Mouse (Mus musculus) lung, embryonic 16.5 days (tissue): ENCODE measurements at regions not wholly inside any gene's neighbourhood (a gene's known extent, or its start where the extent isn't known, plus 50 kb on each side); places are given as distances from the start of the nearest gene placed in this dataset.

Experiments used
- ATAC-seq: fragments of 200-750 bp; cut with Nextera tagmentation; 2 replicates; pipeline ENCODE4 v1.8.0; 2017; ENCODE audit warnings: low read depth, mild to moderate bottlenecking, moderate library complexity
- H3K27ac ChIP-seq: fragments of 300-500 bp; sonication (generic); 2 replicates; pipeline ENCODE4 v1.5.1; 2014; ENCODE audit warnings: mild to moderate bottlenecking, control low read depth, low read length
- H3K27me3 ChIP-seq: fragments of 300-500 bp; sonication (generic); 2 replicates; pipeline ENCODE4 v1.6.1; 2014; ENCODE audit warnings: low read depth, low read length, mixed read lengths; ENCODE audit not compliant: control insufficient read depth, insufficient read depth
- H3K36me3 ChIP-seq: fragments of 300-500 bp; sonication (generic); 2 replicates; pipeline ENCODE4 v1.6.1; 2014; ENCODE audit warnings: low read length; ENCODE audit not compliant: control insufficient read depth, insufficient read depth
- H3K4me1 ChIP-seq: fragments of 300-500 bp; sonication (generic); replicated peaks from 2 replicates; pipeline ENCODE4 v1.6.1; 2014; ENCODE audit warnings: low read length, mixed read lengths; ENCODE audit not compliant: control insufficient read depth, insufficient read depth
- H3K4me2 ChIP-seq: fragments of 300-500 bp; sonication (generic); 2 replicates; pipeline ENCODE4 v1.6.1; 2014; ENCODE audit warnings: low read depth, low read length, control low read depth
- H3K4me3 ChIP-seq: fragments of 300-500 bp; sonication (generic); 2 replicates; pipeline ENCODE4 v1.5.1; 2014; ENCODE audit warnings: mild to moderate bottlenecking, low read length, control low read depth
- H3K9ac ChIP-seq: fragments of 300-500 bp; sonication (generic); 2 replicates; pipeline ENCODE4 v1.6.1; 2014; ENCODE audit warnings: low read length, control low read depth
- H3K9me3 ChIP-seq: fragments of 300-500 bp; sonication (generic); 2 replicates; pipeline ENCODE4 v1.6.1; 2016; ENCODE audit warnings: low read length; ENCODE audit not compliant: control insufficient read depth
- WGBS: fragments of 180-500 bp; shearing (Covaris S2); extraction: QIAGEN DNeasy Blood & Tissue Kit; methylation state at CpG from one replicate; pipeline ENCODE4 v1.1.7; 2014; 5-methylcytosine and 5-hydroxymethylcytosine counted together

DNA sequence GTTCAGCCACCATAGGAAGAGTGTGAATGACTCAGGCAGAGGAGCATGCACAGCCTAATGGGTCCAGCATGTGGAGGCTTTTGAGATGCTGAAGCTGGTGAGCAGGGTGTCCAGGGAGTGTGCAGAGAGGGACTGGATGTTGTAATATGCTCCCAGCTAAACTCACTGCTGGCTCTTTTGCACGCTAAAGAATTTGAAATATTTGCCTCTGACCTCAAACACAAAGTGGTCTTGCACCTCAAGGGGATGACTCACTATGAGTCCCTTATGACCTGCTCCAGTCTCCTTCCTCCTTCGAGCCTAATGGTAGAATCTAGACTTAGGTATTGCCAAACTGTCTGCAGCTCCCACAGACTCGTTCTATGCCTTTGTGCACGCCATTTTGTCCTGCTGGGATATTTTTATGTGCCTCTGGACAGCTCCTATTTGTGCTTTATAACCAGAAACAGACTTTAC lies 55.0 kb upstream of the Slit3 start:
- Histone ChIP-seq H3K4me3 (no peak overlapping the region), H3K27me3 (no peaks in the 10 kb centered on the region), H3K27ac (no peak overlapping the region), H3K4me2 (no peak overlapping the region), H3K36me3 (no peaks in the 10 kb centered on the region), H3K4me1 (0 out of 2 replicates have a peak, but pooled peaks cover 2% of the 10 kb centered on the region), H3K9me3 (no peaks in the 10 kb centered on the region), H3K9ac (no peak overlapping the region)
- 32% methylated on average over 4 of the region's 4 CpGs for WGBS
- peak; percentile 62 for ATAC-seq

DNA sequence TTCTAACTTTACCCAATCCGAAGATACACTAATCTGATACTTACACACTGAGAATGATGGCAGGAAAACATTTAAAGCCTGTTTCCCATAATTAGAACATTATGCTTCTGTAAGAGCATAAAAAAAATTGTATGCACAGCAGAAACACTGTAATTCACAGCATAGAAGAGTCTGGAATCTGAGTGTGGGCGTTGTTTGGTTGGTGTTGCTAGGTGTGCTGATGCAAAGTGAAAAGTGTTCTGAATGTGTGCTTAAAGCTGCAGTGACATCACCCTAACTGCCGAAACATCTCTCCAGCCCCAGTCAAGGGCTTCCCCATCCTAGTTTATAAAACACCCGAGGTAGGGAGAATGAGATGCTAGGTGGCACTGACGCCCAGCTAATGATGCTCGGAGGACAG lies 63.2 kb upstream of the Slit3 start:
- no peaks in the 10 kb centered on the region for H3K27me3 ChIP-seq
- no peak overlapping the region for H3K4me3 ChIP-seq
- H3K4me1 ChIP-seq = peaks cover 21% of the 10 kb centered on the region
- WGBS = 70% methylated on average over 6 of the region's 6 CpGs
- no peaks in the 10 kb centered on the region for H3K36me3 ChIP-seq
- no peak overlapping the region for H3K27ac ChIP-seq
- no peak for ATAC-seq
- H3K9me3 ChIP-seq = no peaks in the 10 kb centered on the region
- H3K9ac ChIP-seq = no peak overlapping the region
- no peak overlapping the region for H3K4me2 ChIP-seq

DNA sequence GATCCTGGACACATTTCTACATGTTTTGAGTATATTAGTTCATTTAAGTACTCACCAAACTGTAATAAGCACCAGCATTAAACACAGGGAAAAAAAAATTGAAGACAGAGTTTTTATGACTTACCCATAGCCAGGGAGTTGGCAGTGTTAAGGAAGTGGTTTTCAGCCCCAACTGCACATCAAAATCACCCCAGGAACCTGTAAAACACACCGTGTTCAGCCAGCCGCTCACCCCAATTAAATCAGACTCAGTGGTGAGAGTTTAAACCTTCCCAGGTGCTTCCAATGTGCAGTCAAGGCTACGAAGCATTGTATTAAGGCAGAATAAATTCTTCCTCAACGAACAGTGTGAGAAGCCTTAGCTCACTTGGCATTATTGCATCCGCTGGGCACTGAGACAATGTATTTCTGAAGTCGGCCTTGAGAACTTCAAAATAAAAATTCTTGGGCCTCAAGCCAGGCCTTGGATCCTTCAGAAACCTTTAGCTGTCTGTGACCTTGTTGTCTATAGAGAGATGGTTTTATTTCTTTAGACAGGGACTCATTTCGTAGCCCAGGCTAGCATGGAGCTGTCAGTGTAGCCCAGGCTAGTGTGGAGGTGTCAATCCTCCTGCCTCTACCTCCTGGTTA lies 65.4 kb upstream of the Slit3 start:
- Histone ChIP-seq H3K27me3 (no peaks in the 10 kb centered on the region), H3K9me3 (no peaks in the 10 kb centered on the region), H3K27ac (no peak overlapping the region), H3K4me1 (peaks cover 21% of the 10 kb centered on the region), H3K9ac (no peak overlapping the region), H3K4me2 (no peak overlapping the region), H3K4me3 (no peak overlapping the region), H3K36me3 (no peaks in the 10 kb centered on the region)
- ATAC-seq = no peak
- WGBS = 72% methylated on average over 7 of the region's 7 CpGs

DNA sequence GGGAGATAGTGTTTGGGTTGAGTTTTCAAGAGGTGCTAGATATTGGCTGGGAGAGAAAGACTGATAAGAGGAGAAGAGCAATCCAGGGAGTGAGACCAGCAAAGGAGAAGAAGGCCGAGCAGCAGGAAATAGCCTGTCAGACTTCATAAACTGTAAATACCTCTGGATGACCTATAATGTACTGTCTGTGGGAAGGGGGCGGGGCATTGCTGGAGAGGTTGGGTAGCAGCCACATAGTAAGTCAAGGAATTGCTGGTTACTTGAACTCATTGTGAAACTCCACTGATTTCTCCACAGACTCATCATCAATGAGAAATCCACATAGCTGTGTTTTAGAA lies 67.4 kb upstream of the Slit3 start:
- no peak overlapping the region for H3K4me3 ChIP-seq
- no peaks in the 10 kb centered on the region for H3K9me3 ChIP-seq
- peak overlapping the region; percentile 69 for H3K27ac ChIP-seq
- H3K36me3 ChIP-seq = no peaks in the 10 kb centered on the region
- WGBS = 25% methylated on average over 2 of the region's 2 CpGs
- no peak overlapping the region for H3K4me2 ChIP-seq
- no peak overlapping the region for H3K9ac ChIP-seq
- peak; percentile 95 for ATAC-seq
- H3K27me3 ChIP-seq = no peaks in the 10 kb centered on the region
- peaks cover 21% of the 10 kb centered on the region for H3K4me1 ChIP-seq

DNA sequence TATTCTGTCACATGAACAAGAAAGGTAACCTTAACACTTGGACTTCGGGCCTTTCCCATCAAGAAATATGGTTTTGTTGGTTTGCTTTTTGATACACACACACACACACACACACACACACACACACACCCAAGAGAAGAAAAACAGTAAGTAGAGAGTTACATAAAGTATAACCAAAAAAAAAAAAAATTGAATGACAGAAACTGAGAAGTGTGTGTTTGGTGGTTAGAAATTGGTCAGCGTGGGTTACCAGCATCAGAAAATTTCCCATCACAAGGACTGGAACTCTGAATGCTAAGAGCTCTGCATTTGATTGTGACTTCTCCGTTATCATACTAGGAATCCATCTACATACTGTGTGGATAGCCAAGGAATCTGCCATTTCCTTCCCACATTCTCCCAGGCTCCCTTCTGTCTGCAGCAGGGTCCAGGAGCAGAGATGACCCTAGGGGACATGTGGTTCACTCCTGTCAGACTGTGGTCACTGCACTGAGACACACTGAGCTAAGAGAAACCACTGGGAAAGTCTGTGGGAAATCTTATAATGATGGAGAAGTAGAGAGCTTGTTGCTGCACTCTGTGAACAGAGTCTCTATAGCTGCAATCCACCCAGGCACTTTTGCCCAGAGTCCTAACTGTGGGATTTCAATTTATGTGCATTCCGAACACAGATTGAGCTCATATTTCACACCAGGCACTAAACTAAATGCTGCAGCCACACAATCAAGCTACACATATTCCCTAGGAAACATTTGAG lies 68.0 kb upstream of the Slit3 start:
- peaks cover 21% of the 10 kb centered on the region for H3K4me1 ChIP-seq
- no peak overlapping the region for H3K4me2 ChIP-seq
- no peaks in the 10 kb centered on the region for H3K36me3 ChIP-seq
- H3K9me3 ChIP-seq = no peaks in the 10 kb centered on the region
- ATAC-seq = peak; percentile 19; the same call in 1 of the 2 replicates
- no peak overlapping the region for H3K4me3 ChIP-seq
- H3K9ac ChIP-seq = no peak overlapping the region
- 41% methylated on average over 4 of the region's 4 CpGs for WGBS
- H3K27ac ChIP-seq = peak overlapping the region; percentile 69
- no peaks in the 10 kb centered on the region for H3K27me3 ChIP-seq

DNA sequence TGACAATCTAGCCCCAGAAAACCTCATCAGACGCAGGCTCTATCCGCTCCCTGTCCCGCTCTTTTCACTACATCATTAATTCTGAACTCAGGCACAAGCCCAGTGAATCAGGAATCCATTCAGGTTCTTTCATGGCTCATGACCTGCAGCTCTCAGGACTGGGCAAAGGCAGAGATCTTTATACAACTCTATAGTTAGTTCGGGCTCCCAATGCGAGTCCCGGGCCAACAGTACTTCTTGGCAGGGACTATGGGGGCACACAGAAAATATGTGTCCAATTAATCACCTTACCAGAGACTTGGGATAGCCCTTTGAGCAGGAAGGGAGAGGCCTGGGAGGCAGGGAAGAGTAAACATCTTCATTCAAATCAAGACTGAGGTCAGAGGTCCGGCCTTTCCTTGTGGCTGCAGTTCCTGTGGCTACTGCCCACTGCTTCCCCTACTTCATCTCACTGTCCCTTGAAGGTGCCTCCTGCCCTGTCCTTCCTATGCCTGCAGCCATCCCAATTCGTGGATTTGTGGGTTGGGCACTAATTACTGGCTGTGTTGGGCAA lies 71.3 kb upstream of the Slit3 start:
- WGBS = 60% methylated on average over 8 of the region's 8 CpGs
- no peak overlapping the region for H3K4me3 ChIP-seq

DNA sequence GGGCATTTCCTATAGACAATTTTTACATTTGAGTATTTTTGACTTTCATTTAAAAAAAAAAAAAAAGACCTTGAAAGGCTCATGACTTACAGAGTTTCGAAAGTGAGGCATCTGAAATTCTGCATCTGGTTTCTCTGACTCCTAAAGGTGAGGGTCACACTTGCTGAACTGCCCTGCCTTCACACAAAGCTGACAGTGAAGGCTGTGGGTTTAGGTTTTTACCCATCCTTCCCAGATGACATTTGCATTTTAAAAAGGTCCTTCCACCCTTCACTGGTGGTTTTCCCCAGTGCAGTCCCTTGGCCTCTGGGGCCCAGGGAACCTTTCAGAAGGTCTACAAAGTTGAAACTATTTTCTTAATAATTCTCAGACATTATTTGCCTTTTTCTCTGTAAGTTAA lies 76.4 kb upstream of the Slit3 start:
- no peak overlapping the region for H3K4me2 ChIP-seq
- H3K27me3 ChIP-seq = no peaks in the 10 kb centered on the region
- no peaks in the 10 kb centered on the region for H3K36me3 ChIP-seq
- no peaks in the 10 kb centered on the region for H3K4me1 ChIP-seq
- ATAC-seq = no peak
- no peak overlapping the region for H3K9ac ChIP-seq
- WGBS = 48% methylated on average over 1 of the region's 1 CpGs
- no peak overlapping the region for H3K27ac ChIP-seq
- no peaks in the 10 kb centered on the region for H3K9me3 ChIP-seq
- H3K4me3 ChIP-seq = no peak overlapping the region

More for the DNA sequence above, 71.3 kb upstream of the Slit3 start:
- ATAC-seq = no peak; the same call in 1 of the 2 replicates
- H3K36me3 ChIP-seq = no peaks in the 10 kb centered on the region
- H3K27ac ChIP-seq = no peak overlapping the region
- no peaks in the 10 kb centered on the region for H3K27me3 ChIP-seq
- H3K9me3 ChIP-seq = no peaks in the 10 kb centered on the region
- no peak overlapping the region for H3K4me2 ChIP-seq
- H3K9ac ChIP-seq = no peak overlapping the region
- H3K4me1 ChIP-seq = peaks cover 15% of the 10 kb centered on the region

DNA sequence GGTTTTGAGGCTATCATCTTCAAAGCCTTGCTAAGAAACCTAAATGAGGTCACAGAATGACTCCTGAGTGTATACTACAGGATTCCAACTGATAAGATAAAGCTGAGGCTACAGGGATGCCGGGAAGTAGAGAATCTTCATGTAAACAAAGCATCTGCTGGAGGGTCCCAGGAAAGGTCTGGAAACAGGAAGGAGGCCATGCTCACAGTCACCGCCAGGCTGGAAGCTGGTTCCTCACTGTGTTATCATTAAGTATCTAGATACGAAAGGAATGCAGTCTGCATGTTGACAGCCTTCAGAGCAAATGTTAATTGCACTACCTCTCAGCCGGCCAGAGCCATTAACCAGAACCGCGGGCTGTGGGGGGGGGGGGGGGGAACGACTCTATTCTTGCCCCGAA lies 96.6 kb upstream of the Slit3 start:
- peak overlapping the region; percentile 10 for H3K4me3 ChIP-seq

DNA sequence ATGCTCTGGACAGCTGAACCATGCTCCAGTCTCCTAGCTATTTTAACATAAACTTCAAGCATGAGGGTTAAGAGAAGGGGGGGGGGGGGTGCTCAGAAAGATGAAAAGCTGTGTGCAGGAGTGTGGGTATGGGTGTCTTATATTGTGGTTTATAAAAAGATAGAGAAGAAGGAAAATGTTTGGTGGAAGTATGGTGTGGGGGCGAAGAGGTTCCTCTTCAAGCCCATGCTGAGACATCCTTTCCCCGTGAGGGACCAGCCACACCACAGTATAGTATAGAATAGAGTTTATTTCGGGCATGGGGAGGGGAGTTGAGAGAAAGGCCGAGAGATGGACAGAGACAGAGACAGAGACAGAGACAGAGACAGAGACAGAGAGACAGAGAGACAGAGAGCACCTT lies 97.2 kb upstream of the Slit3 start:
- WGBS = 66% methylated on average over 4 of the region's 4 CpGs
- Histone ChIP-seq H3K9ac (no peak overlapping the region), H3K27me3 (no peaks in the 10 kb centered on the region), H3K27ac (no peak overlapping the region), H3K36me3 (no peaks in the 10 kb centered on the region), H3K4me1 (peaks cover 6% of the 10 kb centered on the region), H3K4me2 (no peak overlapping the region), H3K9me3 (no peaks in the 10 kb centered on the region; the same call in 1 of the 2 replicates), H3K4me3 (no peak overlapping the region)
- no peak for ATAC-seq

More for the DNA sequence above, 96.6 kb upstream of the Slit3 start:
- Histone ChIP-seq H3K9me3 (no peaks in the 10 kb centered on the region; the same call in 1 of the 2 replicates), H3K4me1 (peaks cover 6% of the 10 kb centered on the region), H3K9ac (no peak overlapping the region), H3K27me3 (no peaks in the 10 kb centered on the region), H3K27ac (no peak overlapping the region), H3K4me2 (peak overlapping the region; percentile 44), H3K36me3 (no peaks in the 10 kb centered on the region)
- peak; percentile 38; the same call in 1 of the 2 replicates for ATAC-seq
- WGBS = 1% methylated on average over 8 of the region's 8 CpGs
